Mouse (Mus musculus): ENCODE results near the gene Lgals3bp. TPM values are rescaled to one million over a fixed set of nuclear protein-coding genes. Genes with fewer than 3 reads are reported as not detected.

Lgals3bp gene
- polyA plus RNA-seq, 1 experiment from 2014 or later, result 39.0 TPM

- Histone ChIP-seq H3K36me3 (ENCODE audit: control insufficient read depth, insufficient read depth, low read length) (no peaks in the 10 kb centered on the region), H3K27me3 (ENCODE audit: control insufficient read depth, insufficient read depth, low read length) (no peaks in the 10 kb centered on the region), H3K9me3 (ENCODE audit: control insufficient read depth, low read depth, low read length) (no peaks in the 10 kb centered on the region), H3K9ac (replicated peaks; ENCODE audit: low read depth, low read length) (no peak overlapping the region; the same call in 1 of the 2 replicates), H3K4me1 (ENCODE audit: control insufficient read depth, insufficient read depth, low read length) (peaks cover 42% of the 10 kb centered on the region), H3K4me3 (ENCODE audit: low read depth, low read length) (no peak overlapping the region), H3K27ac (ENCODE audit: low read length) (0 out of 2 replicates have a peak overlapping the region, but pooled peaks have one; percentile 33), H3K4me2 (replicated peaks; ENCODE audit: low read depth, low read length) (no peak overlapping the region)
- no peak for ATAC-seq (ENCODE audit: insufficient number of reproducible peaks, insufficient read depth, low FRiP score, low read depth)
- WGBS, result 55% methylated on average over 7 of the region's 7 CpGs
Measured at GRCm38 (mm10) chr11:118360491-118360890, 41.4 kb downstream of the Lgals3bp start.

GRCm38 (mm10) chr11:118355640-118356039 is 46.3 kb downstream of the Lgals3bp start, which contains the start of gene Timp2:
Timp2 (minus strand) TSS chr11:118355740.
- peak within 1 kb of the TSS; percentile 92 for H3K9ac ChIP-seq (replicated peaks; ENCODE audit: low read depth, low read length)
- 32% methylated on average over 6 of the region's 6 CpGs for WGBS
- H3K27me3 ChIP-seq (ENCODE audit: control insufficient read depth, insufficient read depth, low read length), result no peaks in the 10 kb centered on the region
- peaks cover 22% of the 10 kb centered on the region for H3K4me1 ChIP-seq (ENCODE audit: control insufficient read depth, insufficient read depth, low read length)
- no peak for ATAC-seq (ENCODE audit: insufficient number of reproducible peaks, insufficient read depth, low FRiP score, low read depth)
- H3K36me3 ChIP-seq (ENCODE audit: control insufficient read depth, insufficient read depth, low read length), result 0 out of 2 replicates have a peak, but pooled peaks cover 4% of the 10 kb centered on the region
- H3K27ac ChIP-seq (ENCODE audit: low read length), result peak within 1 kb of the TSS; percentile 91
- H3K9me3 ChIP-seq (ENCODE audit: control insufficient read depth, low read depth, low read length), result no peaks in the 10 kb centered on the region
- peak within 1 kb of the TSS; percentile 70 for H3K4me2 ChIP-seq (replicated peaks; ENCODE audit: low read depth, low read length)
- H3K4me3 ChIP-seq (ENCODE audit: low read depth, low read length), result peak within 1 kb of the TSS; percentile 79

- H3K27me3 ChIP-seq (ENCODE audit: control insufficient read depth, insufficient read depth, low read length), result no peaks in the 10 kb centered on the region
- peak overlapping the region; percentile 92 for H3K9ac ChIP-seq (replicated peaks; ENCODE audit: low read depth, low read length)
- H3K4me2 ChIP-seq (replicated peaks; ENCODE audit: low read depth, low read length), result peak overlapping the region; percentile 70
- peaks cover 17% of the 10 kb centered on the region for H3K4me1 ChIP-seq (ENCODE audit: control insufficient read depth, insufficient read depth, low read length)
- peak; percentile 92 for ATAC-seq (ENCODE audit: insufficient number of reproducible peaks, insufficient read depth, low FRiP score, low read depth)
- H3K36me3 ChIP-seq (ENCODE audit: control insufficient read depth, insufficient read depth, low read length), result 0 out of 2 replicates have a peak, but pooled peaks cover 4% of the 10 kb centered on the region
- H3K27ac ChIP-seq (ENCODE audit: low read length), result peak overlapping the region; percentile 91
- no peaks in the 10 kb centered on the region for H3K9me3 ChIP-seq (ENCODE audit: control insufficient read depth, low read depth, low read length)
- under 1% methylated on average over 43 of the region's 43 CpGs for WGBS
- peak overlapping the region; percentile 79 for H3K4me3 ChIP-seq (ENCODE audit: low read depth, low read length)
Measured at GRCm38 (mm10) chr11:118355205-118355604, 46.7 kb downstream of the Lgals3bp start.

GRCm38 (mm10) chr11:118354636-118355191 is 47.2 kb downstream of the Lgals3bp start:
- no peaks in the 10 kb centered on the region for H3K9me3 ChIP-seq (ENCODE audit: control insufficient read depth, low read depth, low read length)
- under 1% methylated on average over 31 of the region's 47 CpGs for WGBS
- peaks cover 17% of the 10 kb centered on the region; the same call in 1 of the 2 replicates for H3K4me1 ChIP-seq (ENCODE audit: control insufficient read depth, insufficient read depth, low read length)
- peak overlapping the region; percentile 92 for H3K9ac ChIP-seq (replicated peaks; ENCODE audit: low read depth, low read length)
- H3K27ac ChIP-seq (ENCODE audit: low read length), result peak overlapping the region; percentile 91
- 0 out of 2 replicates have a peak, but pooled peaks cover 4% of the 10 kb centered on the region for H3K36me3 ChIP-seq (ENCODE audit: control insufficient read depth, insufficient read depth, low read length)
- peak overlapping the region; percentile 70 for H3K4me2 ChIP-seq (replicated peaks; ENCODE audit: low read depth, low read length)
- no peaks in the 10 kb centered on the region for H3K27me3 ChIP-seq (ENCODE audit: control insufficient read depth, insufficient read depth, low read length)
- ATAC-seq (ENCODE audit: insufficient number of reproducible peaks, insufficient read depth, low FRiP score, low read depth), result peak; percentile 50; the same call in 1 of the 2 replicates
- H3K4me3 ChIP-seq (ENCODE audit: low read depth, low read length), result peak overlapping the region; percentile 79

- no peaks in the 10 kb centered on the region for H3K9me3 ChIP-seq (ENCODE audit: control insufficient read depth, low read depth, low read length)
- 0 out of 2 replicates have a peak, but pooled peaks cover 4% of the 10 kb centered on the region for H3K36me3 ChIP-seq (ENCODE audit: control insufficient read depth, insufficient read depth, low read length)
- H3K27ac ChIP-seq (ENCODE audit: low read length), result no peak overlapping the region; the same call in 1 of the 2 replicates
- no peak for ATAC-seq (ENCODE audit: insufficient number of reproducible peaks, insufficient read depth, low FRiP score, low read depth)
- no peak overlapping the region for H3K9ac ChIP-seq (replicated peaks; ENCODE audit: low read depth, low read length)
- peaks cover 45% of the 10 kb centered on the region; the same call in 1 of the 2 replicates for H3K4me1 ChIP-seq (ENCODE audit: control insufficient read depth, insufficient read depth, low read length)
- H3K27me3 ChIP-seq (ENCODE audit: control insufficient read depth, insufficient read depth, low read length), result no peaks in the 10 kb centered on the region
- H3K4me3 ChIP-seq (ENCODE audit: low read depth, low read length), result no peak overlapping the region
- no peak overlapping the region for H3K4me2 ChIP-seq (replicated peaks; ENCODE audit: low read depth, low read length)
- 73% methylated on average over 5 of the region's 5 CpGs for WGBS
Measured at GRCm38 (mm10) chr11:118349494-118349893, 52.4 kb downstream of the Lgals3bp start.

GRCm38 (mm10) chr11:118348877-118349276 is 53.0 kb downstream of the Lgals3bp start:
- 0 out of 2 replicates have a peak, but pooled peaks cover 4% of the 10 kb centered on the region for H3K36me3 ChIP-seq (ENCODE audit: control insufficient read depth, insufficient read depth, low read length)
- peak overlapping the region; percentile 15; the same call in 1 of the 2 replicates for H3K27ac ChIP-seq (ENCODE audit: low read length)
- no peak overlapping the region for H3K4me3 ChIP-seq (ENCODE audit: low read depth, low read length)
- 0 out of 2 replicates have a peak overlapping the region, but pooled peaks have one; percentile 3 for H3K9ac ChIP-seq (replicated peaks; ENCODE audit: low read depth, low read length)
- peak; percentile 51 for ATAC-seq (ENCODE audit: insufficient number of reproducible peaks, insufficient read depth, low FRiP score, low read depth)
- 49% methylated on average over 5 of the region's 5 CpGs for WGBS
- H3K4me1 ChIP-seq (ENCODE audit: control insufficient read depth, insufficient read depth, low read length), result peaks cover 42% of the 10 kb centered on the region; the same call in 1 of the 2 replicates
- no peaks in the 10 kb centered on the region for H3K27me3 ChIP-seq (ENCODE audit: control insufficient read depth, insufficient read depth, low read length)
- H3K9me3 ChIP-seq (ENCODE audit: control insufficient read depth, low read depth, low read length), result no peaks in the 10 kb centered on the region
- H3K4me2 ChIP-seq (replicated peaks; ENCODE audit: low read depth, low read length), result no peak overlapping the region

GRCm38 (mm10) chr11:118348419-118348818 is 53.5 kb downstream of the Lgals3bp start:
- H3K27me3 ChIP-seq (ENCODE audit: control insufficient read depth, insufficient read depth, low read length), result no peaks in the 10 kb centered on the region
- H3K27ac ChIP-seq (ENCODE audit: low read length), result peak overlapping the region; percentile 15; the same call in 1 of the 2 replicates
- H3K9me3 ChIP-seq (ENCODE audit: control insufficient read depth, low read depth, low read length), result no peaks in the 10 kb centered on the region
- H3K36me3 ChIP-seq (ENCODE audit: control insufficient read depth, insufficient read depth, low read length), result 0 out of 2 replicates have a peak, but pooled peaks cover 4% of the 10 kb centered on the region
- H3K4me1 ChIP-seq (ENCODE audit: control insufficient read depth, insufficient read depth, low read length), result peaks cover 41% of the 10 kb centered on the region; the same call in 1 of the 2 replicates
- no peak for ATAC-seq (ENCODE audit: insufficient number of reproducible peaks, insufficient read depth, low FRiP score, low read depth)
- H3K9ac ChIP-seq (replicated peaks; ENCODE audit: low read depth, low read length), result no peak overlapping the region
- H3K4me2 ChIP-seq (replicated peaks; ENCODE audit: low read depth, low read length), result no peak overlapping the region
- 48% methylated on average over 3 of the region's 3 CpGs for whole genome bisulfite sequencing
- no peak overlapping the region for H3K4me3 ChIP-seq (ENCODE audit: low read depth, low read length)

- Histone ChIP-seq H3K36me3 (ENCODE audit: control insufficient read depth, insufficient read depth, low read length) (0 out of 2 replicates have a peak, but pooled peaks cover 4% of the 10 kb centered on the region), H3K4me1 (ENCODE audit: control insufficient read depth, insufficient read depth, low read length) (peaks cover 38% of the 10 kb centered on the region; the same call in 1 of the 2 replicates), H3K9ac (replicated peaks; ENCODE audit: low read depth, low read length) (no peak overlapping the region), H3K4me3 (ENCODE audit: low read depth, low read length) (no peak overlapping the region), H3K27me3 (ENCODE audit: control insufficient read depth, insufficient read depth, low read length) (no peaks in the 10 kb centered on the region), H3K27ac (ENCODE audit: low read length) (no peak overlapping the region; the same call in 1 of the 2 replicates), H3K4me2 (replicated peaks; ENCODE audit: low read depth, low read length) (no peak overlapping the region), H3K9me3 (ENCODE audit: control insufficient read depth, low read depth, low read length) (no peaks in the 10 kb centered on the region)
- no peak for ATAC-seq (ENCODE audit: insufficient number of reproducible peaks, insufficient read depth, low FRiP score, low read depth)
- 78% methylated on average over 12 of the region's 12 CpGs for WGBS
Measured at GRCm38 (mm10) chr11:118347911-118348310, 54.0 kb downstream of the Lgals3bp start.

Measured in stomach, embryonic 14.5 days (tissue).